Mouse (Mus musculus) bone marrow macrophage, adult 2 months (primary cell): ENCODE measurements around the gene Elf3.

ENCODE experiments used
- CTCF ChIP-seq: IDR thresholded peaks from 2 replicates; pipeline ENCODE4 v1.5.1; 2012; ENCODE audit warnings: low read depth, mild to moderate bottlenecking, low read length, moderate library complexity
- POLR2A ChIP-seq: IDR thresholded peaks from 2 replicates; pipeline ENCODE4 v1.6.1; 2012; ENCODE audit warnings: mild to moderate bottlenecking, low read depth, low read length, borderline replicate concordance

GRCm38 (mm10) chr1:135204196-135205126 lies 53.9 kb downstream of the Elf3 start:
- TF ChIP-seq CTCF (no peak), POLR2A (no peak)
